Mouse (Mus musculus) lung, embryonic 16.5 days (tissue): ENCODE data around the gene Tor2a. TPM values are rescaled to one million over a fixed set of nuclear protein-coding genes. Genes with fewer than 3 reads are reported as not detected.

Experiments used
- ATAC-seq: fragments of 200-750 bp; cut with Nextera tagmentation; 2 replicates; pipeline ENCODE4 v1.8.0; 2017; ENCODE audit warnings: low read depth, mild to moderate bottlenecking, moderate library complexity
- H3K27ac ChIP-seq: fragments of 300-500 bp; sonication (generic); 2 replicates; pipeline ENCODE4 v1.5.1; 2014; ENCODE audit warnings: mild to moderate bottlenecking, control low read depth, low read length
- H3K27me3 ChIP-seq: fragments of 300-500 bp; sonication (generic); 2 replicates; pipeline ENCODE4 v1.6.1; 2014; ENCODE audit warnings: low read depth, low read length, mixed read lengths; ENCODE audit not compliant: control insufficient read depth, insufficient read depth
- H3K36me3 ChIP-seq: fragments of 300-500 bp; sonication (generic); 2 replicates; pipeline ENCODE4 v1.6.1; 2014; ENCODE audit warnings: low read length; ENCODE audit not compliant: control insufficient read depth, insufficient read depth
- H3K4me1 ChIP-seq: fragments of 300-500 bp; sonication (generic); replicated peaks from 2 replicates; pipeline ENCODE4 v1.6.1; 2014; ENCODE audit warnings: low read length, mixed read lengths; ENCODE audit not compliant: control insufficient read depth, insufficient read depth
- H3K4me2 ChIP-seq: fragments of 300-500 bp; sonication (generic); 2 replicates; pipeline ENCODE4 v1.6.1; 2014; ENCODE audit warnings: low read depth, low read length, control low read depth
- H3K4me3 ChIP-seq: fragments of 300-500 bp; sonication (generic); 2 replicates; pipeline ENCODE4 v1.5.1; 2014; ENCODE audit warnings: mild to moderate bottlenecking, low read length, control low read depth
- H3K9ac ChIP-seq: fragments of 300-500 bp; sonication (generic); 2 replicates; pipeline ENCODE4 v1.6.1; 2014; ENCODE audit warnings: low read length, control low read depth
- H3K9me3 ChIP-seq: fragments of 300-500 bp; sonication (generic); 2 replicates; pipeline ENCODE4 v1.6.1; 2016; ENCODE audit warnings: low read length; ENCODE audit not compliant: control insufficient read depth
- WGBS: fragments of 180-500 bp; shearing (Covaris S2); extraction: QIAGEN DNeasy Blood & Tissue Kit; methylation state at CpG from one replicate; pipeline ENCODE4 v1.1.7; 2014; 5-methylcytosine and 5-hydroxymethylcytosine counted together
- polyA plus RNA-seq: library from polyadenylated mRNA; unstranded; fragments of >200 nt; fragmentation: Nextera tagmentation; extraction: Ambion mirVana; gene quantifications from 2 replicates; pipeline ENCODE4 v1.2.1, GENCODE M21; 2015

Gene Tor2a
- polyA plus RNA-seq, 1 experiment from 2014 or later = 63.5 TPM

GRCm38 (mm10) chr2:32714117-32714986, 42.7 kb upstream of the Tor2a start:
- Histone ChIP-seq H3K27me3 (no peaks in the 10 kb centered on the region), H3K9ac (peak overlapping the region; percentile 62), H3K4me2 (peak overlapping the region; percentile 72; the same call in 1 of the 2 replicates), H3K4me1 (peaks cover 15% of the 10 kb centered on the region), H3K9me3 (no peaks in the 10 kb centered on the region), H3K36me3 (peaks cover 10% of the 10 kb centered on the region), H3K27ac (peak overlapping the region; percentile 97), H3K4me3 (no peak overlapping the region)
- 46% methylated on average over 11 of the region's 11 CpGs for WGBS
- ATAC-seq = no peak

GRCm38 (mm10) chr2:32714987-32715425, 42.0 kb upstream of the Tor2a start:
- Histone ChIP-seq H3K4me2 (no peak overlapping the region), H3K9ac (no peak overlapping the region), H3K4me1 (peaks cover 15% of the 10 kb centered on the region), H3K9me3 (no peaks in the 10 kb centered on the region), H3K27me3 (no peaks in the 10 kb centered on the region), H3K27ac (peak overlapping the region; percentile 62), H3K4me3 (no peak overlapping the region), H3K36me3 (peaks cover 3% of the 10 kb centered on the region)
- no peak for ATAC-seq
- 47% methylated on average over 4 of the region's 4 CpGs for WGBS

- H3K9ac ChIP-seq = peak overlapping the region; percentile 43
- H3K27ac ChIP-seq = no peak overlapping the region
- no peak for ATAC-seq
- H3K4me2 ChIP-seq = no peak overlapping the region
- WGBS = 33% methylated on average over 9 of the region's 9 CpGs
- no peaks in the 10 kb centered on the region for H3K36me3 ChIP-seq
- H3K4me1 ChIP-seq = peaks cover 16% of the 10 kb centered on the region
- no peak overlapping the region for H3K4me3 ChIP-seq
- H3K27me3 ChIP-seq = no peaks in the 10 kb centered on the region
- no peaks in the 10 kb centered on the region for H3K9me3 ChIP-seq
Measured at GRCm38 (mm10) chr2:32718761-32719160, 38.3 kb upstream of the Tor2a start.

GRCm38 (mm10) chr2:32720053-32720452, 37.0 kb upstream of the Tor2a start:
- Histone ChIP-seq H3K9ac (no peak overlapping the region), H3K4me2 (no peak overlapping the region), H3K27me3 (no peaks in the 10 kb centered on the region), H3K9me3 (no peaks in the 10 kb centered on the region), H3K4me3 (no peak overlapping the region), H3K36me3 (no peaks in the 10 kb centered on the region), H3K4me1 (peaks cover 14% of the 10 kb centered on the region), H3K27ac (no peak overlapping the region)
- no peak for ATAC-seq
- 81% methylated on average over 3 of the region's 3 CpGs for WGBS

- Histone ChIP-seq H3K27ac (peak within 1 kb of the TSS; percentile 7; the same call in 1 of the 2 replicates), H3K9ac (peak within 1 kb of the TSS; percentile 52), H3K4me3 (peak within 1 kb of the TSS; percentile 38), H3K36me3 (no peaks in the 10 kb centered on the region), H3K4me2 (peak within 1 kb of the TSS; percentile 39), H3K9me3 (no peaks in the 10 kb centered on the region), H3K4me1 (peaks cover 15% of the 10 kb centered on the region), H3K27me3 (no peaks in the 10 kb centered on the region)
- ATAC-seq = peak; percentile 72
- whole genome bisulfite sequencing = 30% methylated on average over 8 of the region's 8 CpGs
Measured at GRCm38 (mm10) chr2:32720681-32721229, 36.3 kb upstream of the Tor2a start, which contains the start of gene Sh2d3c. Gene Sh2d3c, plus strand, starts transcription at chr2:32721055.

- H3K27ac ChIP-seq = no peak overlapping the region
- H3K4me2 ChIP-seq = peak overlapping the region; percentile 39
- H3K4me1 ChIP-seq = peaks cover 15% of the 10 kb centered on the region
- no peak for ATAC-seq
- H3K4me3 ChIP-seq = peak overlapping the region; percentile 38
- H3K9me3 ChIP-seq = no peaks in the 10 kb centered on the region
- no peaks in the 10 kb centered on the region for H3K27me3 ChIP-seq
- H3K36me3 ChIP-seq = no peaks in the 10 kb centered on the region
- peak overlapping the region; percentile 52 for H3K9ac ChIP-seq
- WGBS = 37% methylated on average over 6 of the region's 6 CpGs
Measured at GRCm38 (mm10) chr2:32722046-32722445, 35.0 kb upstream of the Tor2a start.

- 38% methylated on average over 3 of the region's 3 CpGs for WGBS
- Histone ChIP-seq H3K9ac (no peak overlapping the region), H3K9me3 (no peaks in the 10 kb centered on the region), H3K27ac (no peak overlapping the region), H3K36me3 (no peaks in the 10 kb centered on the region), H3K4me1 (peaks cover 15% of the 10 kb centered on the region), H3K4me3 (peak overlapping the region; percentile 38), H3K4me2 (peak overlapping the region; percentile 39; the same call in 1 of the 2 replicates), H3K27me3 (no peaks in the 10 kb centered on the region)
- no peak for ATAC-seq
Measured at GRCm38 (mm10) chr2:32722581-32722980, 34.5 kb upstream of the Tor2a start.

- Histone ChIP-seq H3K9ac (no peak overlapping the region), H3K27me3 (no peaks in the 10 kb centered on the region), H3K4me3 (no peak overlapping the region), H3K4me1 (peaks cover 15% of the 10 kb centered on the region), H3K9me3 (no peaks in the 10 kb centered on the region), H3K4me2 (no peak overlapping the region), H3K36me3 (no peaks in the 10 kb centered on the region), H3K27ac (no peak overlapping the region)
- 79% methylated on average over 4 of the region's 4 CpGs for WGBS
- ATAC-seq = no peak
Measured at GRCm38 (mm10) chr2:32724149-32724548, 32.9 kb upstream of the Tor2a start.
